Mouse (Mus musculus) hindbrain, embryonic 11.5 days (tissue): ENCODE results near the gene Micall2. TPM values are rescaled to one million over a fixed set of nuclear protein-coding genes. Genes with fewer than 3 reads are reported as not detected.

ENCODE experiments used
- ATAC-seq: fragments of 200-750 bp; cut with Nextera tagmentation; 2 replicates; pipeline ENCODE4 v1.8.0; 2017; ENCODE audit warnings: mild to moderate bottlenecking, moderate TSS enrichment, moderate library complexity; ENCODE audit not compliant: low FRiP score
- DNase-seq: peaks from one replicate; pipeline ENCODE4 v3.0.0-alpha.2; 2015; ENCODE audit warnings: low spot score
- H3K27ac ChIP-seq: fragments of 300-500 bp; sonication (generic); 2 replicates; pipeline ENCODE4 v1.5.1; 2014; ENCODE audit warnings: mild to moderate bottlenecking, low read depth, low read length
- H3K27me3 ChIP-seq: fragments of 300-500 bp; sonication (generic); 2 replicates; pipeline ENCODE4 v1.6.1; 2014; ENCODE audit warnings: mild to moderate bottlenecking, low read length, moderate library complexity, mixed read lengths; ENCODE audit not compliant: control insufficient read depth, insufficient read depth
- H3K36me3 ChIP-seq: fragments of 300-500 bp; sonication (generic); 2 replicates; pipeline ENCODE4 v1.6.1; 2014; ENCODE audit warnings: mild to moderate bottlenecking, low read length, moderate library complexity, mixed read lengths; ENCODE audit not compliant: control insufficient read depth, insufficient read depth
- H3K4me1 ChIP-seq: fragments of 300-500 bp; sonication (generic); replicated peaks from 2 replicates; pipeline ENCODE4 v1.6.1; 2014; ENCODE audit warnings: low read length, mixed read lengths; ENCODE audit not compliant: control insufficient read depth, insufficient read depth
- H3K4me2 ChIP-seq: fragments of 300-500 bp; sonication (generic); replicated peaks from 2 replicates; pipeline ENCODE4 v1.6.1; 2014; ENCODE audit warnings: mild to moderate bottlenecking, low read depth, low read length
- H3K4me3 ChIP-seq: fragments of 300-500 bp; sonication (generic); 2 replicates; pipeline ENCODE4 v1.5.1; 2014; ENCODE audit warnings: low read depth, low read length
- H3K9ac ChIP-seq: fragments of 300-500 bp; sonication (generic); 2 replicates; pipeline ENCODE4 v1.6.1; 2014; ENCODE audit warnings: low read depth, low read length
- H3K9me3 ChIP-seq: fragments of 300-500 bp; sonication (generic); 2 replicates; pipeline ENCODE4 v1.6.1; 2016; ENCODE audit warnings: low read length; ENCODE audit not compliant: control insufficient read depth
- WGBS: fragments of 180-500 bp; shearing (Covaris S2); extraction: QIAGEN DNeasy Blood & Tissue Kit; methylation state at CpG from one replicate; pipeline ENCODE4 v1.1.7; 2014; 5-methylcytosine and 5-hydroxymethylcytosine counted together
- polyA plus RNA-seq: library from polyadenylated mRNA; unstranded; fragments of >200 nt; fragmentation: Nextera tagmentation; extraction: Ambion mirVana; gene quantifications from 2 replicates; pipeline ENCODE4 v1.2.1, GENCODE M21; 2014

Gene Micall2
- polyA plus RNA-seq: 4.0 and 4.9 TPM in 2 replicates

DNA sequence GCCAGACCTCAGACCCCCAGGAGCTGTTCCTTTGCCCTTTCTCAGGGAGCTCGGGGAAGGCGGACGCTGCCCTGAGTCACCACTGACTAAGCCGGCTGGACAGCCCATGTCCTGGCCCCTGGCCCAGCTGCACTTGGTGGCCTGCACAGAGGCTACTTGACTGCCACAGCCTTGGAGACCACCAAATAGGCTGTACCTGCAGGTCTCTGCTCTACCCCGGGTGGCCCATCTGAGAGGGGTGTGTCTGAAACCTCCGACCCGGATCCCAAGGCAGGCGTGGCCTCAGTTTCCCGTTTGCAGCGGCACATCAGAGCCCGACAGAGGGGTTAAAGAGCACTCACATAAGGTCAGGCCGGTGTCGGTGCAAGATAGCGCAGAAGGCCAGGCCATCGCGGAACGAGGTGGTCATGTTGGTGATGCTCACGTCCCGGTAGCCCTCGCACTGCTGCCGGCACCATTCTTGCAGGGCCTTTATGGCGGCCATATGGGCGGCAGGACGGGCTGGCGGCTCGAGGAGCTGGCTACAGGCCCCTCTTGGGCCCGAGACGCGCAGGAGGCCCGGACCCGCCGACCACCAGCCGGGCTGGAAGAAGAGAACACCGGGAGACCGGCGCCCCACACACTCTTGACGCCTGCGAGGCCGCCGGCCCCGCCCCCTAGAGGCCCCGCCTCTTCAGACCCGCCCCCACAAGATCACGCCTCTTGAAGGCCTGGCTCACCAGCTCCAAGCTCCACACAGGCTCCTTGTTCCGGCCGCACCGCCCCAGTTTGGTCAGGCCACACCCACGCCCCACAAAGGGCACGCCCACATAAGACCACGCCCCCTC, at the start of gene Micall2:
Gene Micall2 (minus strand): TSS at position 660 of the 827 bp plus-strand sequence.
- Histone ChIP-seq H3K4me2 (peak within 1 kb of the TSS; percentile 86), H3K36me3 (no peaks in the 10 kb centered on the region), H3K9ac (peak within 1 kb of the TSS; percentile 59), H3K27ac (0 out of 2 replicates have a peak within 1 kb of the TSS, but pooled peaks have one; percentile 24), H3K9me3 (no peaks in the 10 kb centered on the region), H3K27me3 (0 out of 2 replicates have a peak, but pooled peaks cover 8% of the 10 kb centered on the region), H3K4me3 (peak within 1 kb of the TSS; percentile 47), H3K4me1 (peaks cover 6% of the 10 kb centered on the region; the same call in 1 of the 2 replicates)
- DNase-seq (peak; percentile 98), ATAC-seq (peak; percentile 96)
- 7% methylated on average over 50 of the region's 50 CpGs for WGBS

DNA sequence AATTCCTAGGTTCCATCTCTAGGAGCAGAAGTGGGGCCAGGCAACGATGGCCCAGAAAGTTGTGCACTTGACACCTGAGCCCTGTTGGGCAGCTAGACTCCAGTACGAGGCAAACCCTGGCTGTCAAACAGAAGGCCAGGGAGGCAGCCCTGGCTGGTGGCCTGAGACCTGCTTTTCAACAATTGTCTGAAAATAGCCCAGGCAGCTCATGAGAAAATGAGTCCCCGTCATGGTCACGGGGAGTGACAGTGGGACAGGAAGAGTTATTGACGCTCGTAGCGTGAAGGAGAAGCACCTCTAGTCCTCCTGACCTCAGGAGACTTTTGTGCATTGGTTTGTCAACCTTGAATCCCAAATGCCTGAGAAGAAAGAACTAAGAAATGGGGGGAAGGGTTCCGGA, 45.3 kb upstream of the Micall2 start:
- no peak overlapping the region for H3K27ac ChIP-seq
- ATAC-seq (no peak), DNase-seq (no peak)
- no peak overlapping the region for H3K4me2 ChIP-seq
- no peak overlapping the region for H3K9ac ChIP-seq
- no peaks in the 10 kb centered on the region for H3K9me3 ChIP-seq
- 88% methylated on average over 8 of the region's 8 CpGs for WGBS
- no peaks in the 10 kb centered on the region for H3K27me3 ChIP-seq
- H3K4me3 ChIP-seq: no peak overlapping the region
- no peaks in the 10 kb centered on the region for H3K36me3 ChIP-seq
- no peaks in the 10 kb centered on the region for H3K4me1 ChIP-seq

DNA sequence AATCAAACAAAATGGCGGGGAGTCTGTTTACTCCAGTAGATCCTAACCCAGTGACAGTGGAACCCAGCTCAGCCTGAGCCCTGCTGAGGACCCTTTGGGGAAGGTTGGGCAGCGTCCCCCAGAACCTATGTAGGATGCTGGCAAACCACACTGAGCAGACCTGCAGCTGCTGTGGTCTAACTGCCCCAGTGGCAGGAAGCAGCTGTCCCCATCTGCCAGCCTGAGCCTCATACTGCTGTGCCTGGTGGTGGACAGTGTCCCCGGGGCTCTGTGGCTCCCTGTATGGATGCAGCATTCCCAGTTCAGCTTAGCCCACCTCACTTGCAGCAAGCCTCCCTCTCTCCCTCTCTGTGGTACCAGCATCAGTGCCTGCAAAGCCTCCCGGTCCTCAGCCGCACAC, 40.8 kb upstream of the Micall2 start:
- no peak for DNase-seq
- Histone ChIP-seq H3K36me3 (0 out of 2 replicates have a peak, but pooled peaks cover 6% of the 10 kb centered on the region), H3K4me3 (no peak overlapping the region), H3K27ac (no peak overlapping the region), H3K4me1 (no peaks in the 10 kb centered on the region; the same call in 1 of the 2 replicates), H3K27me3 (no peaks in the 10 kb centered on the region), H3K4me2 (no peak overlapping the region), H3K9ac (no peak overlapping the region), H3K9me3 (no peaks in the 10 kb centered on the region)
- WGBS: 87% methylated on average over 5 of the region's 5 CpGs
- no peak for ATAC-seq

DNA sequence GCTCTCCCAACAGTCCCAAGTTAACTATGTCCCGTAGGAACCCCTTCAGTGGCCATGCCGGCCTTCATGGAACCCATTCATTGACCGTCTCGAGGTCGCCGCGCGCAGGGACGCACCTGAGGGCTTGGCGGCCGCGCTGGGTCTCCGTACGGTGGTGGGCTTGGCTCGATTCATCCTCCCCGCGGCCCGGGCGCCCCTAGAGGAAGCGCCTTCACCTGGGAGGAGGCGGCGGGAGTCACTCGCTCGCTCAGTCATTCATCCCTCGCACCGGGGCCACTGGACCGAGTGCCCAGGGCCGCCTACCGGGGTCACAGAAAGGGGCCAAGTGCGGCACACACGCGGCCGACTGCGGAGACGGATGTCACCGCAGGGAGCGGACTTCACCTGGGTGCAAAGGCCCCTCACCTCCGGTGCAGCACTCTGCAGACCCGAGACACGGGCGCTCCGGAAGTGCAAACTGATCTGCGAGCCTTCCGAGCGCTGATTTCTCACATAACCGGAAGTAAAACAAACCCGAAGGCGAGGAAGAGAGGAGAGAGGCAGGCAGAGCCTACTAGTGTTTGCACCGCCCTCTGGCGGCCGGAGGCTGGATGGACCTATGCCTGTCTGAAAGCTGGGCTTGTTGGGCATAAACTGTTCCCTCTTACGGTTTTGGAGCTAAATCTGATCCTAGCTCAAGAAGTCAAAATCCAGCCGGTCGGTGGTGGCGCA, 39.2 kb upstream of the Micall2 start, which contains the start of gene Ints1:
Gene Ints1 (minus strand): TSS at position 459 of the 711 bp plus-strand sequence.
- peak; percentile 99 for DNase-seq
- no peak within 1 kb of the TSS for H3K27ac ChIP-seq
- H3K4me1 ChIP-seq: no peaks in the 10 kb centered on the region; the same call in 1 of the 2 replicates
- H3K9ac ChIP-seq: peak within 1 kb of the TSS; percentile 67
- no peaks in the 10 kb centered on the region for H3K27me3 ChIP-seq
- peaks cover 10% of the 10 kb centered on the region; the same call in 1 of the 2 replicates for H3K36me3 ChIP-seq
- H3K9me3 ChIP-seq: no peaks in the 10 kb centered on the region
- WGBS: under 1% methylated on average over 55 of the region's 55 CpGs
- H3K4me3 ChIP-seq: peak within 1 kb of the TSS; percentile 77
- ATAC-seq: peak; percentile 93
- peak within 1 kb of the TSS; percentile 87 for H3K4me2 ChIP-seq

DNA sequence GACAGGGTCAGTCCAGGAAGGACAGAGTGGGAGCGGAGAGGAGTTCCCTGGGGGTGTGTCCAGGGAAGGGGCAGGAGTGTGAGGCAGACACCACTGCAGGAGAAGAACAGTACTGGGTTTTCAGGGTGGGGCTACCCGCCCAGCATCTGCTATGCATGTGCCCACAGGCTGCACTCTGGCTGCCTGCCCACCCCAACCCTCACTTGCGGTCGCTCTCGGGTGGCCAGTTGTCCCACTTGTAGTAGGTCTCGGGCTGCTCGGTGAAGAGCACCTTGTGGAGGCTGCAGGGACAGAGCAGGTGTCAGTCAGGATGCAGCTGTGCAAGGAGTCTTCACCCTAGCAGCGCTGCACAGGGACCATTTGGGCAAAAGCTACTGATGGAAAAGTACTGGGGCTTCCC, 32.1 kb upstream of the Micall2 start:
- ATAC-seq: no peak
- Histone ChIP-seq H3K36me3 (peaks cover 23% of the 10 kb centered on the region), H3K4me1 (no peaks in the 10 kb centered on the region), H3K27ac (no peak overlapping the region), H3K27me3 (no peaks in the 10 kb centered on the region), H3K4me2 (no peak overlapping the region), H3K4me3 (no peak overlapping the region), H3K9ac (no peak overlapping the region), H3K9me3 (no peaks in the 10 kb centered on the region)
- no peak for DNase-seq
- 93% methylated on average over 8 of the region's 8 CpGs for WGBS

DNA sequence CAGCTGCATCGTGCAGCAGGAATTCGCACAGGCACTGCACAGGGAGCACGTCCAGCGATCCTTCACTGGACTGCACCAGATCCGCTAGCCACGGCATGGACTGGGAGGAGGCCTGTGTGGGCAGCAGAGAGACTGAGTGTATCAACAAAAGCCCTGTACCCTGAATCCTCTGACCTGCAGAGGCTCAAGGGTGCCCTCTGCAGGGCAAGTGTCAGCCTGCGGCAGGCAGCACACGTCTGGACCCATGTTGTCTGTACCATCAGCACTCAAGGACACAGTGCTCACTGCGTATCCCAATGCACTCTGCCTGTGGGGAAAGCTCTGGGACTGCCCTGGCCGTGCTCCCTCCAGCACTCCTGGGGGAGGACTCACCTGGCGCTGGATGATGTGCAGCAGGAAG, 28.2 kb upstream of the Micall2 start:
- Histone ChIP-seq H3K27me3 (no peaks in the 10 kb centered on the region), H3K4me1 (no peaks in the 10 kb centered on the region), H3K4me3 (no peak overlapping the region), H3K27ac (no peak overlapping the region), H3K9me3 (no peaks in the 10 kb centered on the region), H3K9ac (no peak overlapping the region), H3K36me3 (peaks cover 14% of the 10 kb centered on the region; the same call in 1 of the 2 replicates), H3K4me2 (no peak overlapping the region)
- DNase-seq (peak; percentile 69), ATAC-seq (no peak)
- 75% methylated on average over 11 of the region's 11 CpGs for WGBS

DNA sequence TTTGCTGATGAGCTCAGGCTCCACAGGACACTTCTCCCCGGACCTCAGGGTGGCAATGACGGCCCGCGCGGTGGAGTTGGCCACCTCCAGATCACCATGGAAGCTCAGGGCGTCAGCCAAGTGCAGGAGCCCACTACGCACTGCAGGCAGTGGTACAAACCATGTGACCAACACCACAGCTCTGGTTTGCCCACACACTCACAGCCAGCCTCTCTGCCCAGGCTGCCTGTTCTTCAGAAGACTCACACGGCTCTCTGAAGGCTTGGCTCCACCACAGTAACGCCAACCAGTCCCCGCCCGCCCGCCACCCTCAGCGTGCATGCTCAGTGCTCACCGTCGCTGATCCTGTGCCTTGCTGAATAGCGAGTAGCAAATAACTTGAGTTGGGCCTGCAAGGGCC, 22.0 kb upstream of the Micall2 start:
- H3K4me3 ChIP-seq: no peak overlapping the region
- H3K4me2 ChIP-seq: no peak overlapping the region
- no peaks in the 10 kb centered on the region for H3K4me1 ChIP-seq
- H3K9me3 ChIP-seq: no peaks in the 10 kb centered on the region
- H3K36me3 ChIP-seq: peaks cover 7% of the 10 kb centered on the region; the same call in 1 of the 2 replicates
- no peaks in the 10 kb centered on the region for H3K27me3 ChIP-seq
- DNase-seq (no peak), ATAC-seq (no peak)
- no peak overlapping the region for H3K9ac ChIP-seq
- H3K27ac ChIP-seq: no peak overlapping the region
- 87% methylated on average over 16 of the region's 16 CpGs for WGBS

DNA sequence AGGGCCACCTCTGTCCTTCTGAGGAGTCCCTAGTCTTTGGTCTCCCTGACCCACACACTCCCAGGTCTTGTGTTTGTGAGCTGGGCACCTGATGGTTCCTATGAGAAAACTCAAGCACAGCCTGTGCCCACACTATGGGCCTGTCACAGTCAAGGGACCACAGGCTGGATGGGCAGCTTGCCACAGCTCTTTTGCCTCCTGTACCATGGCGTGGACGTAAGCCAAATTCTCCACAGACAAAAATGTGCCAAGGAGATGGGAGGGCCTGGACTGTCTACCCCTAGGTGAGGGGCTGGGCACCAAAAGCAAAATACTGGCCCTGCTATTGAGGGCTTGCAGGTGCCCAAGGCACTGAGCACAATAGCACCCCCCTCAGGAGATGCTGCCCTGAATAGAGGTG, 20.4 kb upstream of the Micall2 start:
- no peaks in the 10 kb centered on the region for H3K9me3 ChIP-seq
- no peak overlapping the region for H3K4me2 ChIP-seq
- H3K4me1 ChIP-seq: no peaks in the 10 kb centered on the region
- H3K9ac ChIP-seq: no peak overlapping the region
- no peaks in the 10 kb centered on the region for H3K27me3 ChIP-seq
- ATAC-seq (no peak), DNase-seq (no peak)
- no peak overlapping the region for H3K27ac ChIP-seq
- 92% methylated on average over 2 of the region's 2 CpGs for WGBS
- H3K4me3 ChIP-seq: no peak overlapping the region
- H3K36me3 ChIP-seq: no peaks in the 10 kb centered on the region
